ENCODE assay signal across 9 mouse cellular contexts in the genomic region with DNA sequence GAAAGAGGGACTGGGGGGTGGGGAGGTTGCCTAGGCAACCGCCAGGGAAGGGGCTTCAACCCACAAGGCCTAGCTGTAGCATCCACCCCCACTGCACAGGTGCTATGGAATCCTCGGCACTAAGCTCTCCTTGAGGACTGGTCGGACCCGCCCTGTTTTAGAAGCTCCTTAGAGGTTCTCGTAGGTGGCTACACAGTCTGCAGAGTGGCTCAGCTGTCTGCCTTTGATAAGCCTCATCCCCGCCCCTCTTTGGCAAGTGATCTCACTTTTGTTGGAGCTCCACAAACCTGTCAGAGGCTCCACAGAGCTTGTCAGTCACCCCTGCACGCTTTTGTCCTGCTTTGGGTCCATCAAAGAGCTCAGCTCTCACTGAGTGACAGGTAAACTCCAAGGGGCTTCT. TPM values are rescaled to one million over a fixed set of nuclear protein-coding genes. Genes with fewer than 3 reads are reported as not detected.
DNase-seq lines count a peak whose midpoint lies in the region; ATAC-seq lines count a peak whose summit lies in the region.
"Had no signal": no experiment of that assay in that cellular context is flagged by ENCODE, and none has a peak within 500 bp of the region (broad histone marks: within the 10 kb centered on the region; RNA-seq: fewer than 3 reads in every experiment).

No protein-coding gene starts in this region.

- peak; percentile 92 for DNase-seq in MEL-GATA-1-ER (ENCODE audit: extremely low read depth, low read depth)
- peak; percentile 61 for DNase-seq in c-Kit-negative CD71-positive TER-119-positive erythroid progenitor cells, embryonic 14.5 days (ENCODE audit: low read depth, low spot score)
- DNase-seq in hindbrain, embryonic 11.5 days (ENCODE audit: low spot score) = no peak
- no peak for DNase-seq in cerebellum, adult 11-12 months
- DNase-seq in right cerebral cortex, adult 2 months (ENCODE audit: low spot score in 2 of 2) = no peak
- DNase-seq in testis, postnatal 14 days (ENCODE audit: low spot score) = no peak
- DNase-seq: heart, postnatal 36 days; layer of hippocampus, postnatal 36 days had no signal

- H3K9me3 ChIP-seq in hindbrain, embryonic 11.5 days (ENCODE audit: control insufficient read depth, low read length) = no peaks in the 10 kb centered on the region
- H3K9me3 ChIP-seq in midbrain, embryonic 13.5 days = no peaks in the 10 kb centered on the region

- H3K4me2 ChIP-seq in hindbrain, embryonic 11.5 days (replicated peaks; ENCODE audit: low read depth, low read length) = no peak overlapping the region
- no peak overlapping the region for H3K4me2 ChIP-seq in midbrain, embryonic 13.5 days (replicated peaks)

- no peak overlapping the region for H3K9ac ChIP-seq in hindbrain, embryonic 11.5 days (ENCODE audit: low read depth, low read length)
- H3K9ac ChIP-seq in midbrain, embryonic 13.5 days (replicated peaks) = peak overlapping the region; percentile 25; the same call in 1 of the 2 replicates

- H3K27ac ChIP-seq in hindbrain, embryonic 11.5 days (ENCODE audit: low read depth, low read length) = no peak overlapping the region
- H3K27ac ChIP-seq in midbrain, embryonic 13.5 days = peak overlapping the region; percentile 56

- H3K4me1 ChIP-seq in hindbrain, embryonic 11.5 days (replicated peaks; ENCODE audit: control insufficient read depth, insufficient read depth, low read length) = no peaks in the 10 kb centered on the region
- H3K4me1 ChIP-seq in midbrain, embryonic 13.5 days (replicated peaks) = peaks cover 16% of the 10 kb centered on the region

- H3K4me3 ChIP-seq in hindbrain, embryonic 11.5 days (ENCODE audit: low read depth, low read length) = no peak overlapping the region
- H3K4me3 ChIP-seq in midbrain, embryonic 13.5 days (replicated peaks) = no peak overlapping the region

- 0 out of 2 replicates have a peak, but pooled peaks have one; percentile 25 for ATAC-seq in hindbrain, embryonic 11.5 days (ENCODE audit: low FRiP score)
- ATAC-seq in midbrain, embryonic 13.5 days = peak; percentile 34; the same call in 1 of the 2 replicates

- 75% methylated on average over 7 of the region's 7 CpGs for WGBS in hindbrain, embryonic 11.5 days
- 50% methylated on average over 7 of the region's 7 CpGs for WGBS in midbrain, embryonic 13.5 days

- H3K36me3 ChIP-seq in hindbrain, embryonic 11.5 days (ENCODE audit: control insufficient read depth, insufficient read depth, low read length) = peaks cover 15% of the 10 kb centered on the region
- peaks cover 73% of the 10 kb centered on the region for H3K36me3 ChIP-seq in midbrain, embryonic 13.5 days

- H3K27me3 ChIP-seq in hindbrain, embryonic 11.5 days (ENCODE audit: control insufficient read depth, insufficient read depth, low read length) = no peaks in the 10 kb centered on the region
- no peaks in the 10 kb centered on the region for H3K27me3 ChIP-seq in midbrain, embryonic 13.5 days

RNA-seq across cellular contexts. Expression of a gene that starts 17.0 kb away (rescaled TPM):
- 34.1 and 38.2 TPM in 2 replicates for polyA plus RNA-seq in hindbrain, embryonic 11.5 days (2014; fragmentation: Nextera tagmentation; extraction: Ambion mirVana)
- polyA plus RNA-seq in midbrain, embryonic 13.5 days (2015; fragmentation: Nextera tagmentation; extraction: Ambion mirVana) = 111 and 113 TPM in 2 replicates

Comparison
In these comparisons a context has a peak if more than half of its experiments do, and no peak if none do; other contexts are left out.
1. DNase-seq: peak in MEL-GATA-1-ER (single experiment) and c-Kit-negative CD71-positive TER-119-positive erythroid progenitor cells, embryonic 14.5 days (single experiment); none in hindbrain, embryonic 11.5 days (single experiment), cerebellum, adult 11-12 months (single experiment), right cerebral cortex, adult 2 months (0 of 2) and testis, postnatal 14 days (single experiment).